Mouse (Mus musculus): ENCODE measurements at regions not wholly inside any gene's neighbourhood (a gene's known extent, or its start where the extent isn't known, plus 50 kb on each side); places are given as distances from the start of the nearest gene placed in this dataset.
A peak's percentile ranks its signal among the peaks of the same experiment; 100 is the strongest.

DNA sequence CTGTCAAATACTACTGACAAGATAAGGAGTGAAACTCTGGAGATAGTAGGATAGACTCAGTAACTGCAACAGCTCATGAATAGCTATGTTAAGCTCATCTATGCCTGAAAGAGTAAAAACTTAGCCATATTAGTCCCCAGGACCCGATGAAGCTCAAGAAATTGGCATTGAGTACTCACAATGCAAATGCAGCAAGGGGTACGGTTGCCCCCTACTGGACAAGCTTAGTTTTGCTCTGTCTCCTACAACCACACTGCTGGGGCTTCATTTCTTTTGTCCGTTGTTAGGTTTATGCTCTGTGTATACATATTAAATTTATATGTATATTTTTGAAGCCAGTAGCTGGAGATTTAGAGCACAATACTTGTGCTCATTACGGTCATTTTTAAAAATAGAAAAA lies 74.4 kb upstream of the Mup5 start:
- DNase-seq (ENCODE audit: low spot score), result peak; percentile 30

DNA sequence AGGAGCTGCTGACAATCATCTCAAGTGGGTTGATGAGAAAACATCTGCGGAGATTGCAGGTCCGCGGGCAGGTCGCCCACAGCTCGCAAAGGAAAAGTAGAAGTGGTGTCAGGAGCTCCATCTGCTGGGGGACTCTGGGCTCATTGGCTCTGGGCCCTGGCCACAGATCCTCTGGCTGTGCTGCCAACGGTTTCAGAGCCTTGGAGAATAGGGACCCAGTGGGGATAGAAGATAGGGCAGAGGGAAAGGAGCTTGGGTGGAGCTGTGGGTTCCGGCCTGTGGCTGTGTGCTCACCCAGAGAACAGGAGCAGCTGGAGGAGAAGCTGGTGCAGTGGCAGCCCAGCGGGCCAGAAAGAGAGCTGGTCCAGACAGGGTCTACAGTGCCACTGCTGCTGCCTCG lies 67.1 kb upstream of the Mup5 start:
- DNase-seq (ENCODE audit: low spot score), result no peak

- no peak for DNase-seq (ENCODE audit: low spot score)
These were observed 63.2 kb upstream of the Mup5 start for GRCm38 (mm10) chr4:61898184-61898583.

- no peak for DNase-seq (ENCODE audit: low spot score)
These were observed 62.1 kb upstream of the Mup5 start for GRCm38 (mm10) chr4:61897176-61897575.

All from urinary bladder, postnatal 25 days (tissue).